Mouse (Mus musculus) liver, postnatal 0 days (tissue): Measurements from ENCODE around the gene Sidt2. TPM values are rescaled to one million over a fixed set of nuclear protein-coding genes. Genes with fewer than 3 reads are reported as not detected.

ENCODE experiments used
- ATAC-seq: fragments of 200-750 bp; cut with Nextera tagmentation; 2 replicates; pipeline ENCODE4 v1.8.0; 2017; ENCODE audit warnings: mild to moderate bottlenecking, moderate library complexity
- DNase-seq: peaks from one replicate; pipeline ENCODE4 v3.0.0-alpha.2; 2016
- H3K27ac ChIP-seq: fragments of 300-500 bp; sonication (generic); 2 replicates; pipeline ENCODE4 v1.5.1; 2014; ENCODE audit warnings: antibody characterized with exemption, moderate library complexity, mild to moderate bottlenecking, low read depth
- H3K27me3 ChIP-seq: fragments of 300-500 bp; sonication (generic); 2 replicates; pipeline ENCODE4 v1.6.1; 2014; ENCODE audit warnings: low read length, control low read depth, mixed read lengths; ENCODE audit not compliant: insufficient read depth
- H3K36me3 ChIP-seq: fragments of 300-500 bp; sonication (generic); replicated peaks from 2 replicates; pipeline ENCODE4 v1.6.1; 2014; ENCODE audit warnings: mild to moderate bottlenecking, control low read depth, low read length, moderate library complexity, mixed read lengths; ENCODE audit not compliant: insufficient read depth
- H3K4me1 ChIP-seq: fragments of 300-500 bp; sonication (generic); 2 replicates; pipeline ENCODE4 v1.6.1; 2014; ENCODE audit warnings: antibody characterized with exemption, mild to moderate bottlenecking, control low read depth; ENCODE audit not compliant: insufficient read depth
- H3K4me2 ChIP-seq: fragments of 300-500 bp; sonication (generic); 2 replicates; pipeline ENCODE4 v1.6.1; 2014; ENCODE audit warnings: low read depth, mild to moderate bottlenecking, low read length, moderate library complexity, mixed read lengths
- H3K4me3 ChIP-seq: fragments of 300-500 bp; sonication (generic); 2 replicates; pipeline ENCODE4 v1.5.1; 2014; ENCODE audit warnings: low read depth, low read length
- H3K9ac ChIP-seq: fragments of 300-500 bp; sonication (generic); replicated peaks from 2 replicates; pipeline ENCODE4 v1.6.1; 2014; ENCODE audit warnings: mild to moderate bottlenecking, moderate library complexity
- H3K9me3 ChIP-seq: fragments of 300-500 bp; sonication (generic); 2 replicates; pipeline ENCODE4 v1.6.1; 2016; ENCODE audit warnings: mild to moderate bottlenecking, control low read depth, low read length, mixed read lengths
- CTCF ChIP-seq: sonication (generic); IDR thresholded peaks from 2 replicates; pipeline ENCODE4 v1.5.1; 2016; ENCODE audit warnings: antibody characterized with exemption, low read depth
- EP300 ChIP-seq: IDR thresholded peaks from 2 replicates; pipeline ENCODE4 v1.6.1; 2016; ENCODE audit warnings: antibody characterized with exemption, low read depth, mild to moderate bottlenecking
- whole genome bisulfite sequencing: fragments of 180-500 bp; shearing (Covaris S2); extraction: QIAGEN DNeasy Blood & Tissue Kit; methylation state at CpG from one replicate; pipeline ENCODE4 v1.1.7; 2014; ENCODE audit not compliant: insufficient replicate concordance; 5-methylcytosine and 5-hydroxymethylcytosine counted together
- polyA plus RNA-seq: library from polyadenylated mRNA; unstranded; fragments of >200 nt; fragmentation: Nextera tagmentation; extraction: Ambion mirVana; gene quantifications from 2 replicates; pipeline ENCODE4 v1.2.1, GENCODE M21; 2015

Gene Sidt2
- polyA plus RNA-seq, 1 experiment from 2014 or later: 23.6 TPM

GRCm38 (mm10) chr9:45919895-45920294 lies 35.2 kb downstream of the Sidt2 start:
- Histone ChIP-seq H3K9ac (no peak overlapping the region), H3K27ac (no peak overlapping the region), H3K36me3 (peaks cover 62% of the 10 kb centered on the region), H3K9me3 (no peaks in the 10 kb centered on the region), H3K4me2 (no peak overlapping the region), H3K4me1 (no peaks in the 10 kb centered on the region), H3K27me3 (no peaks in the 10 kb centered on the region), H3K4me3 (no peak overlapping the region)
- TF ChIP-seq EP300 (no peak), CTCF (no peak)
- ATAC-seq (no peak), DNase-seq (no peak)
- WGBS: 67% methylated on average over 1 of the region's 1 CpGs

GRCm38 (mm10) chr9:45917041-45917934 lies 37.8 kb downstream of the Sidt2 start:
- TF ChIP-seq CTCF: no peak
- TF ChIP-seq EP300: no peak
- 74% methylated on average over 5 of the region's 5 CpGs for WGBS
- Histone ChIP-seq H3K27me3 (no peaks in the 10 kb centered on the region), H3K9me3 (no peaks in the 10 kb centered on the region), H3K9ac (no peak overlapping the region), H3K4me2 (no peak overlapping the region), H3K4me3 (no peak overlapping the region), H3K4me1 (no peaks in the 10 kb centered on the region), H3K27ac (no peak overlapping the region), H3K36me3 (peaks cover 79% of the 10 kb centered on the region)
- no peak for ATAC-seq
- no peak for DNase-seq

GRCm38 (mm10) chr9:45915659-45916058 lies 39.4 kb downstream of the Sidt2 start:
- no peak for ATAC-seq
- H3K27ac ChIP-seq: no peak overlapping the region
- no peak overlapping the region for H3K4me2 ChIP-seq
- no peak for DNase-seq
- WGBS: 92% methylated on average over 2 of the region's 2 CpGs
- H3K4me3 ChIP-seq: no peak overlapping the region
- no peaks in the 10 kb centered on the region for H3K9me3 ChIP-seq
- TF ChIP-seq EP300 (no peak), CTCF (no peak)
- peaks cover 79% of the 10 kb centered on the region for H3K36me3 ChIP-seq
- no peak overlapping the region for H3K9ac ChIP-seq
- no peaks in the 10 kb centered on the region for H3K27me3 ChIP-seq
- H3K4me1 ChIP-seq: no peaks in the 10 kb centered on the region

GRCm38 (mm10) chr9:45911673-45912072 lies 43.4 kb downstream of the Sidt2 start:
- Histone ChIP-seq H3K36me3 (peaks cover 63% of the 10 kb centered on the region), H3K4me3 (no peak overlapping the region), H3K27me3 (no peaks in the 10 kb centered on the region), H3K9ac (no peak overlapping the region), H3K9me3 (no peaks in the 10 kb centered on the region), H3K4me1 (peaks cover 10% of the 10 kb centered on the region), H3K27ac (no peak overlapping the region), H3K4me2 (no peak overlapping the region)
- TF ChIP-seq CTCF (peak; percentile 79), EP300 (no peak)
- DNase-seq: peak; percentile 70
- WGBS: 59% methylated on average over 1 of the region's 1 CpGs
- ATAC-seq: no peak

- TF ChIP-seq EP300 (no peak), CTCF (no peak)
- H3K4me3 ChIP-seq: no peak overlapping the region
- ATAC-seq (no peak), DNase-seq (no peak)
- peaks cover 57% of the 10 kb centered on the region for H3K36me3 ChIP-seq
- whole genome bisulfite sequencing: 81% methylated on average over 3 of the region's 3 CpGs
- no peak overlapping the region for H3K27ac ChIP-seq
- no peak overlapping the region for H3K9ac ChIP-seq
- H3K4me1 ChIP-seq: peaks cover 10% of the 10 kb centered on the region
- H3K4me2 ChIP-seq: no peak overlapping the region
- no peaks in the 10 kb centered on the region for H3K9me3 ChIP-seq
- H3K27me3 ChIP-seq: no peaks in the 10 kb centered on the region
These were observed 44.1 kb downstream of the Sidt2 start for GRCm38 (mm10) chr9:45910995-45911394.

- Histone ChIP-seq H3K27me3 (no peaks in the 10 kb centered on the region), H3K4me1 (peaks cover 17% of the 10 kb centered on the region), H3K27ac (peak overlapping the region; percentile 100), H3K9ac (peak overlapping the region; percentile 99), H3K9me3 (no peaks in the 10 kb centered on the region), H3K4me2 (peak overlapping the region; percentile 76), H3K4me3 (peak overlapping the region; percentile 97), H3K36me3 (peaks cover 26% of the 10 kb centered on the region)
- WGBS: 3% methylated on average over 19 of the region's 19 CpGs
- ATAC-seq (peak; percentile 11), DNase-seq (no peak)
- no peak for TF ChIP-seq EP300
- TF ChIP-seq CTCF: no peak
These were observed 48.0 kb downstream of the Sidt2 start for GRCm38 (mm10) chr9:45907078-45907428.
